Mouse (Mus musculus) Muller cell, postnatal 12 days (primary cell): ENCODE data around the gene Egfl6.
"Not testable (repeated sequence)": the region's sequence is repeated elsewhere in the genome, so short reads cannot be mapped to it uniquely, and the experiment has no call there.

Experiments
- DNase-seq: peaks from one replicate; pipeline ENCODE4 v3.0.0-alpha.2; 2015; ENCODE audit errors: inconsistent ontology term

Gene Egfl6

GRCm38 (mm10) chrX:166516631-166517030 lies 68.9 kb downstream of the Egfl6 start:
- no peak for DNase-seq

DNA sequence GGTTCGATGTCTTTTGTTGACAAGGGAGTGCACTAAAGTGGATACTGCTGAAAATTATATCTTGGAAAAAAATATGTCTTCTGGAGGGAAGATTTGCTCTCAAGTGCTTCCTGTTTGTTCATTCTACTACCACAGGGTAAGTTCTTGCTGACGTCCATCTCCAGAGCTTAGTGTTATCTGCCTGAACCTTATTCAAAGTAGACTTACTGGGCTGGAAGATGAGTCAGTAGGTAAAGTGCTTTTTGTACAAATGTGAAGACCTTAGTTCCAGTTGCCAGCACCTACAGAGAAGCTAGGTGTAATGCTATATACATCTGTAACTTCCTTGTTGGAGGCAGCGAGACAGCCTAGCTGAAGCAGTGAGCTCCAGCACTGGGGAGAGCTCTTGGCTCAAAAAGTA lies 69.6 kb downstream of the Egfl6 start:
- no peak for DNase-seq

DNA sequence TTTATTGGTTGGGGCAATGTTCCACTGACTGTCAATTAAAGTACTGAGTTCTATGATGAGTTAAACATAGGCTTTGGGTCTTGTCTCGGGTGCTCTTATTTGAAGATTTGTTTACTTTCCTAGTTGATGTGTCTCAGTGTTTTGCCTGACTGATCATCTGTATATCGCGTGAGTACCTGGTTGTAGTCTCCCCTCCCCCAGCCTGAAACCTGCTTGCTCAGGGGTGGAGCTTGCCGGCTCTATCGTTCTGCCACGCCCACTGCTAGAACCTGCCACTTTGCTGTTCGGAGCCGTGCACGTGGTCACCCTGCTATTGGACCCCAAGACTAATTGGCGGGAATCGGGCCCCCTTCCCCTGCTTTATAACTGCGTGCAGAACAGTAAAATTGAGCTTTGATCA lies 71.5 kb downstream of the Egfl6 start:
- not testable (repeated sequence) for DNase-seq

DNA sequence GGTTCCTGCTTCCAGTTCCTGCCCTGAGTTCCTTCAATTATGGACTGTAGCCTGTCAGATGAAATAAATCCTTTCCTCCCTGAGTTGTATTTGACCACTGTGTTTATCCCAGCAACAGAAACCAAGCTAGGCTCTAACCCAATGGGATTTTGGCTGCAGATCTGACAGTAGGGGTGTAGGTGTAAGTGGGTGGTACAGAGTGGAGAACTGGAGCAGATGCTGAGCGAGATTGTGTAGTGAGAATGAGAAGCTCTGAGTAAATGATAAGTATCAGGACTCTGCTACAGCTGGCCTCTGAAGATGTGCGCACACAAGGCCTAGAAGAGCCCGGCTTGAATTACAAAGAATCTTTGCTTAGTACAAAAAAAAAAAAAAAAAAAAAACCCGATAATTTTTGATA lies 73.4 kb downstream of the Egfl6 start:
- no peak for DNase-seq

DNA sequence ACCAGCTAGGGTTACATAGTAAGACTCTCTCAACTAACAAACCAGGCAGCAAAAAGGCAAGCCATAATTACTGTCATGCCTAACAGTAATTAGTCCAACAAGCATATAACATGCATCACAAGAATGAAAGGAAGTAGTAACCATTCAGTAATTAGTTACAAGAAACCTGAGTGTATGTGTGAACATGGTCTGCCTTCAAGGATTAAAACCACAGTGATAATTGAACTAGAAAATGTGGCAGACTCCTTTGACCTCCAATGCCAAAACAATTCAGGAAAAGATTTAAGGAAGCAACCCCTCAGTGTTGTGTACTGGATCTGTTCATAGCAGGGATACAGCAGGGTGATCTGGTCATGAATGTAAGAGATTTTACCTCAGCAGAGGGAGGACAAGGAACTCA lies 74.4 kb downstream of the Egfl6 start:
- DNase-seq, result no peak

DNA sequence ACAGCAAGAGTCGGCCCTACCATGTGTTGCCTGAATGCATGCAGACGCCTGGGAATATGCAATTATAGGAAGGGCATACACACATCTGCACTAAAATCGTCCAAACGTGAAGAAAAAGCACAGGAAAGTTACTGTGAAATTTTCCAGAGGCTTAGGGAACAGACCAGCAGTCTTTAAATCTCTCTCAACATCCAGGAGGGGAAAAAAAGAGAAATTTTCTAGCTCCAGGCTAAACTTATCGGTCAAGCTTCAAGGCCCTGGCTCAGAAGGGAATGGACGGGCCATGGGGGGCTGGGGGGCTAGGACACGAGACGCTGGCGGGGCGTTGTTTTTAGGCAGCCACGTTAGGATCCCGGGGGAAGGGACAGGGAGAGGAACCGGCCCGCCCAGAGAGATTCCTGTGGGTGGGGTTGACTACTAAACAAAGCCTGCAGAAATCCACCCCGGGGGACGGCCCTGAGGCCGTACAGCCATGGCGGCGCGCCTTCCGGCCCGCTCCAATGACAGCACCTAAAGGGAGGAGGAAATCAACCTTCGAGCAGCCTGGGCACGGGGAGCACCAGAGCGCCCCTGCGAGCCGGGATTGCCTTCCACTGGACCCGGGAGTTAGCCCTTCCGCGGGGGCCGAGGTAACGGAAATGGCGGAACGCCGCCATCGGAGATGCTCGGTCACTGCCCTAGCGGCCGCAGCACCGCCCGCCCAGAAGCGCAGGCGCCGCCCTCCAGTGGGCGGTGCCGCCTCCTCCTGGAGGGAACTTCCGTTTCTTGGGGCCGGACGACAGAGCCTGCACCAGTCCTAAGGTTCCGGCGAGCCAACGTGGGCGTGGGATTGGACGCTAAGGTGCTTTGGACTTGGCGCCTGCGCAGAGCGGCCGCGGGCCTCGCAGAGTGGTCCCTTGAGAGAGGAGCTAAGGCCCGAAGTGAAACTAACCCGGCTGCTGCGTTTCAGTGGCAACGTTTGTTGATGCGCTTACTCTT lies 75.5 kb downstream of the Egfl6 start:
- peak; percentile 97 for DNase-seq

DNA sequence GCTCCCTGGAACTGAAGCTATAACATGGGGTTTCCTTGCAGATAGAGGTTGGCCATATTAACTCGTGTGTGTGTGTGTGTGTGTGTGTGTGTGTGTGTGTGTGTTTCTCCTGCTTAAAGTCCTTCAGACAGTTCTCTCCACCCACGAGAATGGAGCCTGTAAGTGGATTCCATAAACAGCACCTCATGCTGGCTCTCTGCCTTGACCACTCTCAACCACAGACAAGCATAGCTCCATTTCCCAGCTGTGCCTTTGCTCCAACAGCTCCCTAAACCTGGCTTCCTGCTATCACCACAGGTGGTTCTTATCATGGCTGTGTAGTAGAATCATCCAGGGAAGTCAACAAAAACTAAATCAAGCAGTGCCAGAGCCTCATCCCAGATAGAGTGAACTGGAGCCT lies 81.1 kb downstream of the Egfl6 start:
- no peak for DNase-seq

DNA sequence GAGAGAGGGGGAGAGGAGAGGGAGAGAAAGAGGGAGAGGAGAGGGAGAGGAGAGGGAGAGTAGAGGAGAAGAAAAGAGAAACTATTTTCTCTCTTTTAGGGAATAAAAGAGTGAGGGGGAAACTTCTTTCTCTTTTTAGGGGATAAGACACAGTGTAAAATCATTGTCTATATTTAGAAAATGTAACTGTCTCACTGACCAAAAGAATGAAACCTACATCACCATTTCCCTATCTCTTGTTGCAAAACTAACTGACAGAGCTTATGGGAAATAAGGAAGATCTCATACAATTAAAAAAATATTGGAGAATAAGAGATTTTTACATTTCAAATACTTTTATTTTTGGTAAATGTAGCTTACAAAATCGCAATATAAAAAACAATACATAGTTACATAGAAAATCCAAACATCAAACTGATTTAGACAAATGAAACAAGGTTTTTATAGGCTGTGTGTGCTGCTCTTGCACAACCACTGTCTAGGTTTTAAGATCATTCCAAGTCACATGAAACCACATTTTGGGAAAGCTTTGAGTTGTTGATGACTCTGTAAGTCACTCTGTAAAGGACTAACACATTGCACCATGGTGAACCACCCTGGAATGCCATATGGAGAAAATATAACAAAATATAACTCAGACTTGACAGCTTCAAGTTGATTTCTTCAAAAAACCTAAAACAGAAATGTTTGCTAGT lies 85.9 kb downstream of the Egfl6 start:
- DNase-seq, result no peak

DNA sequence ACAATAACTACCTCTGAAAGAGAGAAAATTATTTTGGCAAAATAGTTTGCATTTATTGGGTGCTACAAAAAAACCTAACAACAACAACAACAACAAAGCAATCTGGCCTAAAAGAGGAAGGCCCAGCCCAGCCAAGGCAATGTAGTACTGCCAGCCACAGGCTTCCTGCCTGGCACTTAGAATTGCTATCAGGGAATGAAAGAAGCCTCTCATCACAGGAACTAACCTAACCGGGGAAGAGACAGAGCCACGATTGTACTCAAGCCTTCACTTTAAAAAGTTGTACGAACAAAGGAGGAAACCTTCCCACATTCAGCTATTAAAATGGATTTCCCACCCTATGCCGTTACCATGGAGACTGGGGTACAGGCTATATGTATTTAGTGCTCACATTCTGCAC lies 87.7 kb downstream of the Egfl6 start:
- no peak for DNase-seq

DNA sequence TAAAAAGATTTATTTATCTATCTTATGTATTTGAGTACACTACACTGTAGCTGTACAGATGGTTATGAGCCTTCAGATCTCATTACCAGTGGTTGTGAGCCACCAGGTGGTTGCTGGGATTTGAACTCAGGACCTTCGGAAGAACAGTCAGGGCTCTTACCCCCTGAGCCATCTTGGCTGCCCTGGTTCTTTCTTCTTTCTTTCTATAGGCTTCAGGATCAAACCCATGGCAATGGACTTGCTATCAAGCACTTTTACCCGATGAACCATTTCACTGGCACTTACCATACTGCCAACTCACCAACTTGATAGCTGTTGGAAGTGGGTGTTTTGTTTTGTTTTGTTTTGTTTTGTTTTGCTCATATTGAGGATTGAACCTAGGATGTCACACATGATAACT lies 90.5 kb downstream of the Egfl6 start:
- DNase-seq, result no peak

- peak; percentile 96 for DNase-seq
Measured at GRCm38 (mm10) chrX:166479365-166479983, 106.0 kb downstream of the Egfl6 start, which contains the start of gene Rab9. TSS of gene Rab9 (minus strand) at chrX:166479867.

- DNase-seq, result peak; percentile 14
Measured at GRCm38 (mm10) chrX:166478631-166479364, 106.7 kb downstream of the Egfl6 start.

DNA sequence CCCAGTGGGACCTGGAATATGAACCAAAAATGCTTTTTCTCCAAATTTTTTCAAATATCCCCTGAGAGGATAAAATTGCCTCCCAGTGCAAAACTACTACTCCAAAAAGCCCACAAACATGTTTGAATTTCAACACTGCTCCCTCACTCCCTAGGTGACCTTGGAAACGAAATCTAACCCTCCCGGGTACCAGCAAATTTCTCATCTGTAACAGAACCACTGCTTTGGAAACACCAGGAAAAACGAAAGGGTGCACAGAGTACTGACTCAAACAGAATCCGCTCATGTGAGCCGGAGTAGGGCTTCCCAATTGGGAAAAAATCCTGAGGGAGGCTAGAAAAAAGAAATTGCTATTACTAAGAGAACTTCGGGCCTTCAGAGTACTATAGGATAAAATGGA lies 108.1 kb downstream of the Egfl6 start:
- DNase-seq, result no peak
